Mouse (Mus musculus): ENCODE measurements at regions not wholly inside any gene's neighbourhood (a gene's known extent, or its start where the extent isn't known, plus 50 kb on each side); places are given as distances from the start of the nearest gene placed in this dataset.

DNA sequence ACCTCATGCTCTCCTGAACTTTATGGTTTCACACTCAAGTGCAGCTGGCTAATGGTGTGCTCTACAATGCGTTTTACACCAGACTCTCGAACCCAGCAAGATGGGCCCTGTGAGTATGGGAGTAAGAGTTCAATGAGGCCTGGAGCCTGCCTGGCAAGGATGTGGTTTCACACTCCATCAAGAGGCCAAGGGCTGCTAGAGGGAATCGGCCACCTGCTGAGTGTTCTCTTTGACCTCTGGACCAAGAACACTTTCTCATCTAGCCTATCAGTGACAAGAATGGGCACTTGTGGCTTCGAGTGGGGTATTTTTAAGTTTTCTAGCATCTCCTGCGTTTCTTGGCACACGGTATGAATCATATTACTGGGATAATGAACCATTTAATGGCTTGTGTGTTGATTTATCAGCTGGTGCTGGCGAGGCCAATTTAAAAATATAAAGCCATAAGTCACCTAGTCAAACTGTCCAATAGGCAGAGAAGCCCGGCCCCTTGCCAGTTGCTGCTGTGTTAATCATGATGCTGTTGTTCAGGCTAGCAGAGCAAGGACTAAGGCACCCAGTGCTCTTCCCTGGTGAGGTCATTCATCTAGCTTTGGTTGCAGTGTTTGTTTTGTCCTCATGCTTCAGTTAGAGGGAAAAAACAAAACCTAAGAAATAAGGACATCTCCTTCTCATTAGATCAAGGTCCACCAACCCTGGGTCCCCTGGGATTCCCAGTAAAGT is 157.7 kb downstream of the Zfp619 start:
- H3K4me3 ChIP-seq, result no peak overlapping the region
- H3K4me2 ChIP-seq, result no peak overlapping the region
- no peak for ATAC-seq (ENCODE audit: insufficient number of reproducible peaks, insufficient read depth, low FRiP score, low TSS enrichment, low read depth)
- no peaks in the 10 kb centered on the region for H3K36me3 ChIP-seq
- no peaks in the 10 kb centered on the region for H3K9me3 ChIP-seq
- no peak overlapping the region for H3K9ac ChIP-seq
- WGBS, result 79% methylated on average over 8 of the region's 8 CpGs
- no peaks in the 10 kb centered on the region for H3K4me1 ChIP-seq
- H3K27me3 ChIP-seq, result no peaks in the 10 kb centered on the region
- H3K27ac ChIP-seq, result no peak overlapping the region

GRCm38 (mm10) chr7:39675847-39676238 is 158.3 kb downstream of the Zfp619 start:
- Histone ChIP-seq H3K4me3 (no peak overlapping the region), H3K27ac (no peak overlapping the region), H3K4me1 (no peaks in the 10 kb centered on the region), H3K27me3 (no peaks in the 10 kb centered on the region), H3K36me3 (no peaks in the 10 kb centered on the region), H3K9me3 (no peaks in the 10 kb centered on the region), H3K4me2 (no peak overlapping the region), H3K9ac (no peak overlapping the region)
- ATAC-seq (ENCODE audit: insufficient number of reproducible peaks, insufficient read depth, low FRiP score, low TSS enrichment, low read depth), result no peak
- WGBS, result 81% methylated on average over 1 of the region's 1 CpGs

DNA sequence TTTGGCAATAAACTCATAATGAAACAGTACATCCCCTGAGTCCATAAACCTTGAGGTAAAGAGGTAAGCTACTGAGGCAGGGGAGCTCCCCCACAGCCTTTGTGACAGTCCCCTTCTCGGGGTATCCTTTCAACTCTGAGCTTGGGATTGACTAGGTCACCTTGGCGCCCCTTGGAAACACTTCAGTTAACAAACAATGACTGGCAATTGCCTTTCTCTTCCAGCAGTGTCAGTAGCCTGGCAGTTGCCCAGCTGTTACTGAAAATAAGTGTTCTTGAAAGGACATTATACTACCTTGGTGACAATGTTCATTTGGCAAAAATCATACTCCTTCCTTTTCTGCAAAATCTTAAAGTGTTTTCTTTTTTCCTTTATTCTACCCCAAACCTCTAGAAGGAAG is 162.8 kb downstream of the Zfp619 start:
- H3K27ac ChIP-seq, result no peak overlapping the region
- H3K4me1 ChIP-seq, result no peaks in the 10 kb centered on the region
- no peaks in the 10 kb centered on the region for H3K27me3 ChIP-seq
- no peak overlapping the region for H3K9ac ChIP-seq
- H3K9me3 ChIP-seq, result no peaks in the 10 kb centered on the region
- H3K36me3 ChIP-seq, result no peaks in the 10 kb centered on the region
- WGBS, result 49% methylated on average over 2 of the region's 2 CpGs
- no peak for ATAC-seq (ENCODE audit: insufficient number of reproducible peaks, insufficient read depth, low FRiP score, low TSS enrichment, low read depth)
- H3K4me2 ChIP-seq, result no peak overlapping the region
- no peak overlapping the region for H3K4me3 ChIP-seq

GRCm38 (mm10) chr7:39696589-39696988 is 179.0 kb downstream of the Zfp619 start:
- Histone ChIP-seq H3K27me3 (no peaks in the 10 kb centered on the region), H3K9me3 (no peaks in the 10 kb centered on the region), H3K9ac (no peak overlapping the region), H3K36me3 (no peaks in the 10 kb centered on the region), H3K4me3 (no peak overlapping the region), H3K4me2 (no peak overlapping the region), H3K27ac (no peak overlapping the region), H3K4me1 (no peaks in the 10 kb centered on the region)
- ATAC-seq (ENCODE audit: insufficient number of reproducible peaks, insufficient read depth, low FRiP score, low TSS enrichment, low read depth), result no peak
- WGBS, result 73% methylated on average over 2 of the region's 2 CpGs

DNA sequence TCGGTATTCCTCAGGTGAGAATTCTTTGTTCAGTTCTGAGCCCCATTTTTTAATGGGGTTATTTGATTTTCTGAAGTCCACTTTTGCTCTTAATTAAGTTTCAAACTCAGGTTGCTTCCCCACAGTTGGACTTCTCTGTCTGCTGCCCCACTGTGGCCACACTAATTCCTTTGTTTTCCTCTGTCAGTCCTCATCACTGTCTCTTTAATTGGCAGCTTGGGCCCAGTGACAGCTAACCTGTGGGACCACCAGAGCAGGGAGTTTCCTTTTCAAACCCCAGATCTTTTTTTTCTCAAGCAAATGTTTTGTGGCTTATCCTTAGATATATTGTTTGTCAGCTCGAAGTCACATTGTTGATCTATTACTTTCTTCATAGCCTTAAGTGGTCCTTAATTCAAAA is 183.9 kb downstream of the Zfp619 start:
- no peak overlapping the region for H3K27ac ChIP-seq
- no peaks in the 10 kb centered on the region for H3K9me3 ChIP-seq
- H3K4me2 ChIP-seq, result no peak overlapping the region
- H3K36me3 ChIP-seq, result no peaks in the 10 kb centered on the region
- no peaks in the 10 kb centered on the region for H3K27me3 ChIP-seq
- no peaks in the 10 kb centered on the region for H3K4me1 ChIP-seq
- H3K9ac ChIP-seq, result no peak overlapping the region
- H3K4me3 ChIP-seq, result no peak overlapping the region
- WGBS, result 73% methylated on average over 2 of the region's 2 CpGs
- no peak for ATAC-seq (ENCODE audit: insufficient number of reproducible peaks, insufficient read depth, low FRiP score, low TSS enrichment, low read depth)

GRCm38 (mm10) chr7:39705118-39706095 is 187.8 kb downstream of the Zfp619 start:
- Histone ChIP-seq H3K9me3 (no peaks in the 10 kb centered on the region), H3K9ac (no peak overlapping the region), H3K4me3 (no peak overlapping the region), H3K27ac (no peak overlapping the region), H3K36me3 (no peaks in the 10 kb centered on the region), H3K27me3 (no peaks in the 10 kb centered on the region), H3K4me1 (no peaks in the 10 kb centered on the region), H3K4me2 (no peak overlapping the region)
- ATAC-seq (ENCODE audit: insufficient number of reproducible peaks, insufficient read depth, low FRiP score, low TSS enrichment, low read depth), result no peak
- 24% methylated on average over 5 of the region's 5 CpGs for WGBS

DNA sequence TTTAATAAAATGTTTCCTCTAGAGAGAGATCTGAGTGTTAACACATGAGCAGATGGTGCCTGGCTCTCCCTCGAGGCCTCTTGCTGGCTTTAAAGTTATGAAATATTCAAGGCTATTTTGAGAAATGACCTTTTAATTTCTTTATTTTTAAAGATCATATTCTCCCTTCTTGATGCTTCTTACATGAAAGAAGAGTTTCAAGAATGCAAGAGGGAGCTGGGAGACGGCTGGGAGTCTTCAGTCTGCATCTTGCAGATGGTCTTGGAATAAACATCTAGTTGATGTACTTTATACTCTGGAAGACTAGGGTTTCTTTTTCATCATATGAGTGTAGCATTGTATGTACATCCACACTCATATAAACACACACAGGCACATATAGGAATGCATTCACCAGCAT is 189.0 kb downstream of the Zfp619 start:
- Histone ChIP-seq H3K4me3 (no peak overlapping the region), H3K36me3 (no peaks in the 10 kb centered on the region), H3K27me3 (no peaks in the 10 kb centered on the region), H3K4me2 (no peak overlapping the region), H3K9ac (no peak overlapping the region), H3K27ac (no peak overlapping the region), H3K4me1 (no peaks in the 10 kb centered on the region), H3K9me3 (no peaks in the 10 kb centered on the region)
- no peak for ATAC-seq (ENCODE audit: insufficient number of reproducible peaks, insufficient read depth, low FRiP score, low TSS enrichment, low read depth)
- WGBS, result 53% methylated on average over 2 of the region's 2 CpGs

GRCm38 (mm10) chr7:39716340-39717150 is 199.0 kb downstream of the Zfp619 start:
- H3K4me2 ChIP-seq, result peak overlapping the region; percentile 39
- H3K4me1 ChIP-seq, result no peaks in the 10 kb centered on the region
- H3K36me3 ChIP-seq, result no peaks in the 10 kb centered on the region
- no peak overlapping the region for H3K4me3 ChIP-seq
- 0 out of 2 replicates have a peak overlapping the region, but pooled peaks have one; percentile 32 for H3K9ac ChIP-seq
- H3K27me3 ChIP-seq, result no peaks in the 10 kb centered on the region
- H3K27ac ChIP-seq, result no peak overlapping the region
- 0 out of 2 replicates have a peak, but pooled peaks have one; percentile 56 for ATAC-seq (ENCODE audit: insufficient number of reproducible peaks, insufficient read depth, low FRiP score, low TSS enrichment, low read depth)
- WGBS, result 20% methylated on average over 11 of the region's 11 CpGs
- no peaks in the 10 kb centered on the region for H3K9me3 ChIP-seq

- H3K36me3 ChIP-seq, result no peaks in the 10 kb centered on the region
- no peaks in the 10 kb centered on the region for H3K9me3 ChIP-seq
- ATAC-seq (ENCODE audit: insufficient number of reproducible peaks, insufficient read depth, low FRiP score, low TSS enrichment, low read depth), result no peak
- H3K4me1 ChIP-seq, result no peaks in the 10 kb centered on the region
- H3K4me3 ChIP-seq, result no peak overlapping the region
- H3K27ac ChIP-seq, result no peak overlapping the region
- H3K9ac ChIP-seq, result no peak overlapping the region
- H3K27me3 ChIP-seq, result no peaks in the 10 kb centered on the region
- H3K4me2 ChIP-seq, result no peak overlapping the region
- WGBS, result 74% methylated on average over 12 of the region's 12 CpGs
These were observed 210.5 kb downstream of the Zfp619 start for GRCm38 (mm10) chr7:39727935-39728557.

GRCm38 (mm10) chr7:39728930-39729329 is 211.4 kb downstream of the Zfp619 start:
- no peak for ATAC-seq (ENCODE audit: insufficient number of reproducible peaks, insufficient read depth, low FRiP score, low TSS enrichment, low read depth)
- Histone ChIP-seq H3K9me3 (no peaks in the 10 kb centered on the region), H3K36me3 (no peaks in the 10 kb centered on the region), H3K4me1 (no peaks in the 10 kb centered on the region), H3K27me3 (no peaks in the 10 kb centered on the region), H3K27ac (no peak overlapping the region), H3K4me2 (no peak overlapping the region), H3K4me3 (no peak overlapping the region), H3K9ac (no peak overlapping the region)
- 72% methylated on average over 7 of the region's 7 CpGs for WGBS

GRCm38 (mm10) chr7:39729723-39730122 is 212.2 kb downstream of the Zfp619 start:
- Histone ChIP-seq H3K27ac (no peak overlapping the region), H3K36me3 (no peaks in the 10 kb centered on the region), H3K27me3 (no peaks in the 10 kb centered on the region), H3K9me3 (no peaks in the 10 kb centered on the region), H3K4me2 (no peak overlapping the region), H3K4me1 (no peaks in the 10 kb centered on the region), H3K9ac (no peak overlapping the region), H3K4me3 (no peak overlapping the region)
- no peak for ATAC-seq (ENCODE audit: insufficient number of reproducible peaks, insufficient read depth, low FRiP score, low TSS enrichment, low read depth)
- 63% methylated on average over 3 of the region's 3 CpGs for WGBS

Data from embryonic facial prominence, embryonic 13.5 days (tissue).